ENCODE assay signal across 23 mouse cellular contexts in the genomic region with DNA sequence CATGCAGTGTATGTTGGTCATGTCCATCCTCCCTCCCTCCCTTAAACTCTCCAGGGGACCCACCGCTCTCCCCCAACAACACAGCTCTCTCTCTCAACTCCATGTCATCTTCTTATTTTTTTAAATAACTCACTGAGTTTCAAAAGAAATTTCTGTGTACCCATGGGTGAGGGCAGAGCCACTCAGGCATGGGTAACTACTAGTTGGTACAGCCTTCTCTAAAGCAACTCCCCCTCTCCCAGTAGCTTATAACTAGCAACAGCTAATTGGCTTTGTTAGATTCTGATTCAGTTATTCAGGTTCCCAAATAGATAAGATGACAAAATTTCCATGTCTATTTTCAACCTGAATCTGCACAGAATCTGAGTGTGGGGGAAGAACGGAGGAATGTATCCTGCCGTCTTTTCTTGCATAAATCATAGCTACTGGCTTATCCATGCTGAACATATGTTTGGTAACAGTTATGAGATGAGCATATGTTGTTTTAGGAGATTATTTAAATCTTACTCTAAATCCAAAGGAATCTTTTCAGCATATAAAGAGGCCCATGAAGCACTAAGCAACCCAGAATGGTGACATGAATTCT.
DNase-seq lines count a peak whose midpoint lies in the region; ATAC-seq lines count a peak whose summit lies in the region.
"Had no signal": no experiment of that assay in that cellular context is flagged by ENCODE, and none has a peak within 500 bp of the region (broad histone marks: within the 10 kb centered on the region; RNA-seq: fewer than 3 reads in every experiment).

No protein-coding gene starts in this region.

- H3K27me3 ChIP-seq in forebrain, embryonic 14.5 days (replicated peaks; ENCODE audit: control insufficient read depth, insufficient read depth, low read length): no peaks in the 10 kb centered on the region
- no peaks in the 10 kb centered on the region for H3K27me3 ChIP-seq in forebrain, embryonic 10.5 days (ENCODE audit: poor library complexity, severe bottlenecking)
- H3K27me3 ChIP-seq in midbrain, embryonic 10.5 days (ENCODE audit: low read depth, poor library complexity, severe bottlenecking): no peaks in the 10 kb centered on the region
- no peaks in the 10 kb centered on the region for H3K27me3 ChIP-seq in heart, embryonic 10.5 days (ENCODE audit: insufficient read depth, poor library complexity, severe bottlenecking)
- H3K27me3 ChIP-seq: embryonic facial prominence, embryonic 15.5 days; hindbrain, embryonic 15.5 days; limb, embryonic 15.5 days; liver, embryonic 15.5 days; lung, embryonic 15.5 days; megakaryocyte, embryonic 14.5 days had no signal

- no peaks in the 10 kb centered on the region for H3K36me3 ChIP-seq in forebrain, embryonic 14.5 days (ENCODE audit: control insufficient read depth, insufficient read depth, low read length)
- H3K36me3 ChIP-seq in forebrain, embryonic 10.5 days (replicated peaks): no peaks in the 10 kb centered on the region
- no peaks in the 10 kb centered on the region for H3K36me3 ChIP-seq in midbrain, embryonic 10.5 days
- no peaks in the 10 kb centered on the region for H3K36me3 ChIP-seq in heart, embryonic 10.5 days
- H3K36me3 ChIP-seq: embryonic facial prominence, embryonic 15.5 days; hindbrain, embryonic 15.5 days; limb, embryonic 15.5 days; liver, embryonic 15.5 days; lung, embryonic 15.5 days had no signal

- no peak overlapping the region for H3K9ac ChIP-seq in forebrain, embryonic 14.5 days (ENCODE audit: low read length)
- H3K9ac ChIP-seq: embryonic facial prominence, embryonic 15.5 days; hindbrain, embryonic 15.5 days; limb, embryonic 15.5 days; liver, embryonic 15.5 days; lung, embryonic 15.5 days had no signal

- H3K9me3 ChIP-seq in forebrain, embryonic 14.5 days (replicated peaks; ENCODE audit: control insufficient read depth, low read length): no peaks in the 10 kb centered on the region
- no peaks in the 10 kb centered on the region for H3K9me3 ChIP-seq in forebrain, embryonic 10.5 days
- no peaks in the 10 kb centered on the region for H3K9me3 ChIP-seq in midbrain, embryonic 10.5 days (replicated peaks)
- no peaks in the 10 kb centered on the region for H3K9me3 ChIP-seq in heart, embryonic 10.5 days
- H3K9me3 ChIP-seq: embryonic facial prominence, embryonic 15.5 days; hindbrain, embryonic 15.5 days; limb, embryonic 15.5 days; liver, embryonic 15.5 days; lung, embryonic 15.5 days had no signal

- H3K4me3 ChIP-seq in forebrain, embryonic 14.5 days (ENCODE audit: low read depth, low read length): no peak overlapping the region
- H3K4me3 ChIP-seq in forebrain, embryonic 10.5 days: no peak overlapping the region
- H3K4me3 ChIP-seq in midbrain, embryonic 10.5 days: no peak overlapping the region
- H3K4me3 ChIP-seq in heart, embryonic 10.5 days: no peak overlapping the region
- H3K4me3 ChIP-seq: embryonic facial prominence, embryonic 15.5 days; hindbrain, embryonic 15.5 days; limb, embryonic 15.5 days; liver, embryonic 15.5 days; lung, embryonic 15.5 days; megakaryocyte, embryonic 14.5 days had no signal

- H3K4me2 ChIP-seq in forebrain, embryonic 14.5 days (ENCODE audit: low read length): no peak overlapping the region
- H3K4me2 ChIP-seq: embryonic facial prominence, embryonic 15.5 days; hindbrain, embryonic 15.5 days; limb, embryonic 15.5 days; liver, embryonic 15.5 days; lung, embryonic 15.5 days had no signal

- 92% methylated on average over 3 of the region's 3 CpGs for WGBS in forebrain, embryonic 14.5 days
- 94% methylated on average over 3 of the region's 3 CpGs for WGBS in forebrain, embryonic 10.5 days
- WGBS in midbrain, embryonic 10.5 days: 87% methylated on average over 3 of the region's 3 CpGs
- 88% methylated on average over 3 of the region's 3 CpGs for WGBS in heart, embryonic 10.5 days

- no peaks in the 10 kb centered on the region for H3K4me1 ChIP-seq in forebrain, embryonic 14.5 days (ENCODE audit: control insufficient read depth, insufficient read depth, low read length)
- no peaks in the 10 kb centered on the region for H3K4me1 ChIP-seq in forebrain, embryonic 10.5 days
- H3K4me1 ChIP-seq in midbrain, embryonic 10.5 days: no peaks in the 10 kb centered on the region
- no peaks in the 10 kb centered on the region for H3K4me1 ChIP-seq in heart, embryonic 10.5 days
- H3K4me1 ChIP-seq: embryonic facial prominence, embryonic 15.5 days; hindbrain, embryonic 15.5 days; limb, embryonic 15.5 days; liver, embryonic 15.5 days; lung, embryonic 15.5 days; megakaryocyte, embryonic 14.5 days had no signal

- H3K27ac ChIP-seq in forebrain, embryonic 14.5 days (ENCODE audit: low read depth, low read length): no peak overlapping the region
- no peak overlapping the region for H3K27ac ChIP-seq in forebrain, embryonic 10.5 days
- no peak overlapping the region for H3K27ac ChIP-seq in midbrain, embryonic 10.5 days (replicated peaks)
- no peak overlapping the region for H3K27ac ChIP-seq in heart, embryonic 10.5 days
- H3K27ac ChIP-seq: embryonic facial prominence, embryonic 15.5 days; hindbrain, embryonic 15.5 days; kidney, postnatal 0 days; limb, embryonic 15.5 days; liver, embryonic 15.5 days; lung, embryonic 15.5 days; stomach, postnatal 0 days had no signal

- peak; percentile 54; the same call in 1 of the 2 replicates for ATAC-seq in forebrain, embryonic 14.5 days
- ATAC-seq: CD4-positive, CD25-positive, alpha-beta regulatory T cell, adult 4 months had no signal

- peak; percentile 56 for DNase-seq in forebrain, embryonic 14.5 days (ENCODE audit: low spot score)
- no peak for DNase-seq in forebrain, embryonic 10.5 days (ENCODE audit: extremely low spot score, low spot score)
- DNase-seq in layer of hippocampus, adult 9-11 months: peak; percentile 44
- DNase-seq in layer of hippocampus, postnatal 10 days (ENCODE audit: low spot score in 2 of 2): no peak
- DNase-seq in right cerebral cortex, postnatal 10 days (ENCODE audit: low spot score in 2 of 2): peak; percentile 20 to 51
- no peak for DNase-seq in right cerebral cortex, postnatal 14 days
- DNase-seq in midbrain, embryonic 10.5 days (ENCODE audit: low spot score): no peak
- DNase-seq in heart, embryonic 10.5 days (ENCODE audit: low spot score): no peak
- DNase-seq: adrenal gland, postnatal 14 days; cerebellum, adult 11 months; cerebellum, adult 9-11 months; kidney, adult 2 months; lung, postnatal 36 days; midbrain, embryonic 14.5 days had no signal

Comparison
In these comparisons a context has a peak if more than half of its experiments do, and no peak if none do; other contexts are left out.
1. DNase-seq: peak in forebrain, embryonic 14.5 days (single experiment), layer of hippocampus, adult 9-11 months (single experiment) and right cerebral cortex, postnatal 10 days (2 of 2); none in forebrain, embryonic 10.5 days (single experiment), layer of hippocampus, postnatal 10 days (0 of 2), right cerebral cortex, postnatal 14 days (single experiment), midbrain, embryonic 10.5 days (single experiment) and heart, embryonic 10.5 days (single experiment).